Mouse (Mus musculus) NIH3T3 (cell line): ENCODE data around the gene Tns1.

Experiments used
- DNase-seq: peaks from one replicate; pipeline ENCODE4 v3.0.0-alpha.2; 2012; ENCODE audit warnings: low read depth

Tns1 gene

GRCm38 (mm10) chr1:74091138-74091537 is 33.1 kb downstream of the Tns1 start:
- peak; percentile 86 for DNase-seq

- no peak for DNase-seq
These were observed 33.9 kb downstream of the Tns1 start for GRCm38 (mm10) chr1:74090329-74090728.

- no peak for DNase-seq
These were observed 35.7 kb downstream of the Tns1 start for GRCm38 (mm10) chr1:74088569-74088968.

GRCm38 (mm10) chr1:74085566-74085965 is 38.7 kb downstream of the Tns1 start:
- no peak for DNase-seq

- peak; percentile 94 for DNase-seq
These were observed 39.5 kb downstream of the Tns1 start for GRCm38 (mm10) chr1:74084752-74085151.

GRCm38 (mm10) chr1:74084065-74084705 is 40.1 kb downstream of the Tns1 start:
- peak; percentile 75 for DNase-seq

GRCm38 (mm10) chr1:74082841-74083463 is 41.3 kb downstream of the Tns1 start:
- peak; percentile 89 for DNase-seq

- DNase-seq = no peak
These were observed 42.7 kb downstream of the Tns1 start for GRCm38 (mm10) chr1:74081573-74081989.

GRCm38 (mm10) chr1:74077353-74077752 is 46.9 kb downstream of the Tns1 start:
- DNase-seq = peak; percentile 92

- peak; percentile 31 for DNase-seq
These were observed 48.0 kb downstream of the Tns1 start for GRCm38 (mm10) chr1:74076230-74076629.

GRCm38 (mm10) chr1:74074693-74075485 is 49.4 kb downstream of the Tns1 start:
- no peak for DNase-seq

GRCm38 (mm10) chr1:74073791-74074190 is 50.5 kb downstream of the Tns1 start:
- no peak for DNase-seq

- no peak for DNase-seq
These were observed 53.5 kb downstream of the Tns1 start for GRCm38 (mm10) chr1:74070745-74071144.

- DNase-seq = no peak
These were observed 54.2 kb downstream of the Tns1 start for GRCm38 (mm10) chr1:74070001-74070551.

GRCm38 (mm10) chr1:74069085-74069835 is 55.0 kb downstream of the Tns1 start:
- DNase-seq = peak; percentile 58

- no peak for DNase-seq
These were observed 55.7 kb downstream of the Tns1 start for GRCm38 (mm10) chr1:74068366-74069084.

GRCm38 (mm10) chr1:74067866-74068265 is 56.4 kb downstream of the Tns1 start:
- no peak for DNase-seq

- DNase-seq = no peak
These were observed 57.7 kb downstream of the Tns1 start for GRCm38 (mm10) chr1:74066576-74066975.

- DNase-seq = peak; percentile 75
These were observed 58.2 kb downstream of the Tns1 start for GRCm38 (mm10) chr1:74066061-74066460.

GRCm38 (mm10) chr1:74060046-74060445 is 64.2 kb downstream of the Tns1 start:
- no peak for DNase-seq

GRCm38 (mm10) chr1:74059552-74059951 is 64.7 kb downstream of the Tns1 start:
- no peak for DNase-seq
